Mouse (Mus musculus): Measurements from ENCODE around the gene Prr5.
"Not testable (repeated sequence)": the region's sequence is repeated elsewhere in the genome, so short reads cannot be mapped to it uniquely, and the experiment has no call there.

Gene Prr5

GRCm38 (mm10) chr15:84714730-84715129 is 45.3 kb downstream of the Prr5 start:
- DNase-seq: peak; percentile 80

- DNase-seq: no peak
These were observed 45.7 kb downstream of the Prr5 start for GRCm38 (mm10) chr15:84715132-84715531.

- not testable (repeated sequence) for DNase-seq
These were observed 48.3 kb downstream of the Prr5 start for GRCm38 (mm10) chr15:84717570-84718270.

GRCm38 (mm10) chr15:84718785-84719184 is 49.4 kb downstream of the Prr5 start:
- no peak for DNase-seq

- DNase-seq: peak; percentile 63
These were observed 50.4 kb downstream of the Prr5 start, which contains the start of gene Arhgap8 for GRCm38 (mm10) chr15:84719791-84720190. TSS of gene Arhgap8 (plus strand) at chr15:84720052.

- DNase-seq: peak; percentile 27
These were observed 51.1 kb downstream of the Prr5 start for GRCm38 (mm10) chr15:84720291-84721204.

- not testable (repeated sequence) for DNase-seq
These were observed 54.2 kb downstream of the Prr5 start for GRCm38 (mm10) chr15:84723656-84724055.

GRCm38 (mm10) chr15:84724199-84724598 is 54.8 kb downstream of the Prr5 start:
- peak; percentile 35 for DNase-seq

GRCm38 (mm10) chr15:84729685-84730084 is 60.3 kb downstream of the Prr5 start:
- no peak for DNase-seq

- DNase-seq: no peak
These were observed 61.5 kb downstream of the Prr5 start for GRCm38 (mm10) chr15:84730893-84731292.

- DNase-seq: no peak
These were observed 62.4 kb downstream of the Prr5 start for GRCm38 (mm10) chr15:84731676-84732424.

GRCm38 (mm10) chr15:84732425-84732749 is 63.0 kb downstream of the Prr5 start:
- DNase-seq: no peak

GRCm38 (mm10) chr15:84736346-84736993 is 67.0 kb downstream of the Prr5 start:
- DNase-seq: no peak

GRCm38 (mm10) chr15:84736994-84737346 is 67.5 kb downstream of the Prr5 start:
- DNase-seq: no peak

- no peak for DNase-seq
These were observed 68.8 kb downstream of the Prr5 start for GRCm38 (mm10) chr15:84738246-84738645.

- DNase-seq: no peak
These were observed 72.2 kb downstream of the Prr5 start for GRCm38 (mm10) chr15:84741573-84741972.

- no peak for DNase-seq
These were observed 73.9 kb downstream of the Prr5 start for GRCm38 (mm10) chr15:84743347-84743746.

- no peak for DNase-seq
These were observed 74.9 kb downstream of the Prr5 start for GRCm38 (mm10) chr15:84744308-84744707.

- DNase-seq: no peak
These were observed 76.4 kb downstream of the Prr5 start for GRCm38 (mm10) chr15:84745831-84746230.

All from kidney, adult 18-20 months (tissue).